Mouse (Mus musculus): ENCODE measurements around the gene Klrc3.
"Not testable (repeated sequence)": the region's sequence is repeated elsewhere in the genome, so short reads cannot be mapped to it uniquely, and the experiment has no call there.

DNA sequence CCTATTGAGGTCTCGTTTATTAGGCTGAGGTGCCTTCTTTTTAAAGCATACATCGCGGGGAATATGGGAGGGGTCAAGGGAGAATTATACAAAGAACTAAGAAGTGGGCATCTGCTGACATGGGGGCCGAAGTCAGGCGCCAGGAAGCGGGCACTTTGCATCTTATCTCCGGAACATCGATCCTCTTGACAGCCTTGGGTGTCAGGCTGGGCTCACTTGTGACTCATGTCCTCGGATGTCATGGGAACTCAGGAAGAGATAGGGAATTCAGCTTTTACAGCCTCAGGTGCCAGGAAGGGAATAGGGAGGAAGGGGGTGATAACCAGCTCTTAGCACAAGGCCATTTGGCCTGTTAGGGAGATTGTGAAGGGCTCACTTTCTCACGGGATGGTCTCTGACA lies 48.3 kb upstream of the Klrc3 start:
- TF ChIP-seq ETS1 (IDR thresholded peaks at IDR 0.05; ENCODE audit: low read depth, low read length); MAZ (IDR thresholded peaks at IDR 0.05; ENCODE audit: low read depth, low read length); BHLHE40 (IDR thresholded peaks at IDR 0.05; ENCODE audit: borderline replicate concordance, low read depth, low read length); CTCF (IDR thresholded peaks at IDR 0.05 in 2 of 3, conservative IDR thresholded peaks at IDR 0.05 in 1 of 3; ENCODE audit: control insufficient read depth in 1 of 3, insufficient read depth in 1 of 3, low read depth in 2 of 3, low read length in 3 of 3, poor library complexity in 1 of 3, severe bottlenecking in 1 of 3); CHD1 (IDR thresholded peaks at IDR 0.05; ENCODE audit: low read depth, low read length); POLR2A (IDR thresholded peaks at IDR 0.05; ENCODE audit: control insufficient read depth in 1 of 2, insufficient read depth in 1 of 2, low read depth in 1 of 2, low read length in 2 of 2, poor library complexity in 1 of 2); TAL1 (IDR thresholded peaks at IDR 0.05; ENCODE audit: low read length); POLR2AphosphoS2 (IDR thresholded peaks at IDR 0.05; ENCODE audit: low read length); SMC3 (IDR thresholded peaks at IDR 0.05; ENCODE audit: low read depth, low read length); ZNF384 (IDR thresholded peaks at IDR 0.05; ENCODE audit: low read depth, low read length); USF1 (IDR thresholded peaks at IDR 0.05; ENCODE audit: low read depth, low read length): not testable (repeated sequence)

Measured in MEL (cell line).